Mouse (Mus musculus) MEL (cell line): Measurements from ENCODE around the gene Pi16. TPM values are rescaled to one million over a fixed set of nuclear protein-coding genes. Genes with fewer than 3 reads are reported as not detected.
A peak's percentile ranks its signal among the peaks of the same experiment; 100 is the strongest.

Experiments
- DNase-seq: peaks from one replicate; pipeline ENCODE4 v3.0.0; 2011; ENCODE audit warnings: low read depth, low spot score
- H3K27ac ChIP-seq: 2 replicates; pipeline ENCODE4 v1.5.1; 2012; ENCODE audit warnings: low read depth, mild to moderate bottlenecking, control low read depth, low read length, moderate library complexity; ENCODE audit not compliant: control insufficient read depth
- H3K27me3 ChIP-seq, 2 experiments: fragments of 150-350 bp in 1 of 2; sonication (generic) in 1 of 2; 2 replicates each; pipeline ENCODE4 v1.6.1; 2012; ENCODE audit warnings: low read length in 2 of 2, mild to moderate bottlenecking in 2 of 2, improper control_type of control experiment in 1 of 2, moderate library complexity in 1 of 2; ENCODE audit not compliant: insufficient read depth in 2 of 2, control insufficient read depth in 1 of 2
- H3K36me3 ChIP-seq, 2 experiments: 2 replicates each; pipeline ENCODE4 v1.6.1; 2012 to 2014; ENCODE audit warnings: low read length in 2 of 2, improper control_type of control experiment in 1 of 2, inconsistent platforms in 1 of 2, mild to moderate bottlenecking in 1 of 2; ENCODE audit not compliant: insufficient read depth in 2 of 2, control insufficient read depth in 1 of 2
- H3K4me1 ChIP-seq, 2 experiments: fragments of 150-350 bp in 1 of 2; sonication (generic) in 1 of 2; 2 replicates each; pipeline ENCODE4 v1.6.1; 2012; ENCODE audit warnings: low read length in 2 of 2, improper control_type of control experiment in 1 of 2, mild to moderate bottlenecking in 1 of 2; ENCODE audit not compliant: insufficient read depth in 2 of 2, control insufficient read depth in 1 of 2
- H3K4me3 ChIP-seq, 2 experiments: fragments of 150-350 bp in 1 of 2; sonication (generic) in 1 of 2; 2 replicates each; pipeline ENCODE4 v1.5.1; 2012; ENCODE audit warnings: low read depth in 2 of 2, low read length in 2 of 2, mild to moderate bottlenecking in 2 of 2, moderate library complexity in 2 of 2, control low read depth in 1 of 2, improper control_type of control experiment in 1 of 2; ENCODE audit not compliant: control insufficient read depth in 1 of 2, insufficient read depth in 1 of 2
- H3K79me2 ChIP-seq: 2 replicates; pipeline ENCODE4 v1.6.1; 2012; ENCODE audit warnings: mild to moderate bottlenecking, low read length, moderate library complexity; ENCODE audit not compliant: control insufficient read depth, poor library complexity, insufficient read depth
- H3K9ac ChIP-seq: 2 replicates; pipeline ENCODE4 v1.6.1; 2012; ENCODE audit warnings: low read depth, mild to moderate bottlenecking, control low read depth, low read length, moderate library complexity; ENCODE audit not compliant: control insufficient read depth, poor library complexity, severe bottlenecking
- H3K9me3 ChIP-seq: fragments of 150-350 bp; sonication (generic); replicated peaks from 2 replicates; pipeline ENCODE4 v1.6.1; 2012; ENCODE audit warnings: mild to moderate bottlenecking, low read length, improper control_type of control experiment, moderate library complexity; ENCODE audit not compliant: insufficient read depth
- CTCF ChIP-seq, 3 experiments: IDR thresholded peaks in 2 of 3; conservative IDR thresholded peaks in 1 of 3; 2 replicates each; pipeline ENCODE4 v1.5.1; 2011 to 2012; ENCODE audit warnings: low read length in 3 of 3, low read depth in 2 of 3, mild to moderate bottlenecking in 2 of 3, improper control_type of control experiment in 1 of 3, inconsistent platforms in 1 of 3, mixed read lengths in 1 of 3, moderate library complexity in 1 of 3; ENCODE audit not compliant: control insufficient read depth in 1 of 3, insufficient read depth in 1 of 3, poor library complexity in 1 of 3, severe bottlenecking in 1 of 3
- E2F4 ChIP-seq: IDR thresholded peaks from 2 replicates; pipeline ENCODE4 v1.6.1; 2011; ENCODE audit warnings: low read depth, low read length, improper control_type of control experiment, borderline replicate concordance
- ELF1 ChIP-seq: IDR thresholded peaks from 2 replicates; pipeline ENCODE4 v1.6.1; 2014; ENCODE audit warnings: low read depth, mild to moderate bottlenecking, inconsistent platforms, low read length, improper control_type of control experiment, moderate library complexity
- GABPA ChIP-seq: IDR thresholded peaks from 2 replicates; pipeline ENCODE4 v1.6.1; 2012; ENCODE audit warnings: low read depth, mild to moderate bottlenecking, inconsistent platforms, low read length, improper control_type of control experiment, moderate library complexity
- MAFK ChIP-seq: IDR thresholded peaks from 2 replicates; pipeline ENCODE4 v1.6.1; 2011; ENCODE audit warnings: low read depth, mild to moderate bottlenecking, low read length, improper control_type of control experiment, borderline replicate concordance
- MAX ChIP-seq: IDR thresholded peaks from 2 replicates; pipeline ENCODE4 v1.6.1; 2011; ENCODE audit warnings: low read length, improper control_type of control experiment
- MEF2A ChIP-seq: IDR thresholded peaks from 2 replicates; pipeline ENCODE4 v1.6.1; 2014; ENCODE audit warnings: low read depth, mild to moderate bottlenecking, inconsistent platforms, low read length, improper control_type of control experiment; ENCODE audit not compliant: poor library complexity, insufficient replicate concordance, severe bottlenecking; ENCODE audit errors: extremely low read depth
- MXI1 ChIP-seq: IDR thresholded peaks from 2 replicates; pipeline ENCODE4 v1.6.1; 2011; ENCODE audit warnings: mild to moderate bottlenecking, low read depth, low read length, improper control_type of control experiment
- NELFE ChIP-seq: IDR thresholded peaks from 2 replicates; pipeline ENCODE4 v1.6.1; 2011; ENCODE audit warnings: low read depth, low read length, improper control_type of control experiment
- POLR2AphosphoS2 ChIP-seq: IDR thresholded peaks from 2 replicates; pipeline ENCODE4 v1.6.1; 2011; ENCODE audit warnings: low read length, improper control_type of control experiment
- POLR2AphosphoS5 ChIP-seq: IDR thresholded peaks from 2 replicates; pipeline ENCODE4 v1.6.1; 2012; ENCODE audit warnings: low read depth, borderline replicate concordance, mild to moderate bottlenecking, inconsistent platforms, low read length, moderate library complexity, mixed read lengths
- RAD21 ChIP-seq: IDR thresholded peaks from 2 replicates; pipeline ENCODE4 v1.6.1; 2011; ENCODE audit warnings: mild to moderate bottlenecking, low read depth, low read length, improper control_type of control experiment
- SIN3A ChIP-seq: IDR thresholded peaks from 2 replicates; pipeline ENCODE4 v1.6.1; 2012; ENCODE audit warnings: low read length, improper control_type of control experiment, inconsistent platforms
- SMC3 ChIP-seq: IDR thresholded peaks from 2 replicates; pipeline ENCODE4 v1.6.1; 2011; ENCODE audit warnings: low read depth, low read length, improper control_type of control experiment
- TAL1 ChIP-seq: IDR thresholded peaks from 2 replicates; pipeline ENCODE4 v1.6.1; 2012; ENCODE audit warnings: mild to moderate bottlenecking, inconsistent platforms, low read length, moderate library complexity, mixed read lengths
- UBTF ChIP-seq: IDR thresholded peaks from 2 replicates; pipeline ENCODE4 v1.6.1; 2012; ENCODE audit warnings: low read depth, mild to moderate bottlenecking, inconsistent platforms, low read length, improper control_type of control experiment, moderate library complexity, borderline replicate concordance; ENCODE audit not compliant: insufficient read depth
- ZC3H11A ChIP-seq: IDR thresholded peaks from 2 replicates; pipeline ENCODE4 v1.6.1; 2012; ENCODE audit warnings: low read depth, mild to moderate bottlenecking, inconsistent platforms, low read length, improper control_type of control experiment
- ZKSCAN1 ChIP-seq: IDR thresholded peaks from 2 replicates; pipeline ENCODE4 v1.6.1; 2012; ENCODE audit warnings: low read depth, mild to moderate bottlenecking, inconsistent platforms, low read length, improper control_type of control experiment, moderate library complexity
- ZNF384 ChIP-seq: IDR thresholded peaks from 2 replicates; pipeline ENCODE4 v1.6.1; 2012; ENCODE audit warnings: low read depth, mild to moderate bottlenecking, inconsistent platforms, low read length, improper control_type of control experiment
- polyA plus RNA-seq, 2 experiments: library from polyadenylated mRNA; stranded (reverse) in 1 of 2; unstranded in 1 of 2; fragments of >175 nt in 1 of 2; fragments of >200 nt in 1 of 2; gene quantifications; 2 replicates each; pipeline versions ENCODE4 v1.2.1 to v1.2.4; 2012; ENCODE audit warnings: low replicate concordance in 2 of 2, low read depth in 1 of 2; ENCODE audit not compliant: insufficient read length in 2 of 2, insufficient read depth in 1 of 2, missing spikeins in 1 of 2
- total RNA-seq: library from RNA; depleted of rRNA; stranded (reverse); fragments of 300-350 nt; gene quantifications from 2 replicates; pipeline ENCODE4 v1.2.3, GENCODE M21; 2012

Pi16 gene
- total and polyA plus RNA-seq, 3 experiments, result 0.08 to 0.42 TPM; not detected in 1

GRCm38 (mm10) chr17:29358928-29359327 lies 41.4 kb downstream of the Pi16 start:
- H3K9ac ChIP-seq, result no peak overlapping the region
- H3K27me3 ChIP-seq, result peaks cover 2% of the 10 kb centered on the region in 2 experiments; a peak in 2 of 4 replicates
- H3K36me3 ChIP-seq, result peaks cover 0 to 9% of the 10 kb centered on the region in 2 experiments; a peak in 2 of 4 replicates
- no peak overlapping the region for H3K27ac ChIP-seq
- no peaks in the 10 kb centered on the region for H3K9me3 ChIP-seq
- H3K4me1 ChIP-seq, result peaks cover 0 to 10% of the 10 kb centered on the region in 2 experiments; a peak in 2 of 4 replicates
- H3K4me3 ChIP-seq, result no peak overlapping the region
- TF ChIP-seq ZNF384 (no peak), MAX (no peak), GABPA (no peak), MAFK (no peak), ZKSCAN1 (no peak), E2F4 (no peak)
- TF ChIP-seq, all 39 proteins: peak for 0
- no peak for DNase-seq
- H3K79me2 ChIP-seq, result no peaks in the 10 kb centered on the region

GRCm38 (mm10) chr17:29360761-29361221 lies 43.3 kb downstream of the Pi16 start, which contains the start of gene Fgd2:
Gene Fgd2, plus strand, starts transcription at chr17:29360914.
- TF ChIP-seq ELF1 (0 out of 2 replicates have a peak, but pooled peaks have one; percentile 8), CTCF (IDR thresholded peaks at IDR 0.05 in 2 of 3, conservative IDR thresholded peaks at IDR 0.05 in 1 of 3; ENCODE audit: control insufficient read depth in 1 of 3, insufficient read depth in 1 of 3, low read depth in 2 of 3, low read length in 3 of 3, poor library complexity in 1 of 3, severe bottlenecking in 1 of 3) (0 out of 6 replicates have a peak, but pooled peaks of 1 of the 3 experiments have one; percentile 6), TAL1 (no peak)
- TF ChIP-seq, all 39 proteins: peak for 2
- Histone ChIP-seq H3K4me3 (no peak within 1 kb of the TSS), H3K9me3 (no peaks in the 10 kb centered on the region), H3K79me2 (no peaks in the 10 kb centered on the region), H3K27me3 (0 out of 4 replicates have a peak, but pooled peaks cover 0 to 2% of the 10 kb centered on the region in 2 experiments), H3K36me3 (peaks cover 0 to 9% of the 10 kb centered on the region in 2 experiments; a peak in 2 of 4 replicates), H3K4me1 (peaks cover 0 to 10% of the 10 kb centered on the region in 2 experiments; a peak in 2 of 4 replicates), H3K9ac (no peak within 1 kb of the TSS), H3K27ac (no peak within 1 kb of the TSS)
- peak; percentile 83 for DNase-seq

DNA sequence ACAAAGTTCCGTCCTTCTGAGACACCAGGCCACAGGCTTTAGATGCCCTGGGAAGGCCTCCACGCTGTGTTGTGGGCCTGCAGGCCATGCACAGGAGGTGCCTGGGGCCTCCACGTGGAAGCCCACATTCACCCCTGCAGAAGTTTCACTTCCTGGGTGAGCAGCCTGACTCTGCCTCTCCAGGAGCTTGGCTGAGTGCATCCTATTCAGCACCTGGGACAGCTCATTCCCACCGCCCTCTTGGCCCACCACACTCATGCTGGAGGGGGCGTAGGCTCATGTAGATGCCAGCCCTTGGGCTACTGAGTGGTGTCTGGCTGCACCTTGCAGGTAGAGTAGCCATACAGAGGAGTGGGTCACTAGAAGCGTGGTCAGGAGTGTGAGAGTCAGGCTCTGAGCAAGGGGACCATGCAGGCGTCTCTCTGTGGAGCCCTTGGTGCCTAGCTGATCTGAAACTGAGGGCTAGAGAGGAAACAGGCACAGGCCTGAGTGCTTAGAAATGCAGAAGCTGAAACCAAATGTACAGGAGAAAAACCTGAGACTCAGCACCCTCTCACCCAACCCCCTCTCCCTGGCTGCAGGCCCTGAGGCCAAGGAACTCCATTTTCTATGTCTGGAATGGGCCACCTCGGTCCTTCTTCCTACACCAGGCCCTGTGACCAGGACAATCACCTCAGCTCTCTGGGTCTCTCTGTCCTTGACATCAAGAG lies 44.7 kb downstream of the Pi16 start:
- H3K9me3 ChIP-seq, result no peaks in the 10 kb centered on the region
- peaks cover 0 to 9% of the 10 kb centered on the region in 2 experiments; a peak in 2 of 4 replicates for H3K36me3 ChIP-seq
- H3K9ac ChIP-seq, result no peak overlapping the region
- peak; percentile 80 for DNase-seq
- TF ChIP-seq SMC3 (no peak), POLR2AphosphoS2 (no peak), MXI1 (peak; percentile 70), NELFE (no peak), ZC3H11A (no peak), E2F4 (no peak), UBTF (no peak), POLR2AphosphoS5 (no peak), ELF1 (no peak), MEF2A (no peak), RAD21 (no peak), SIN3A (peak; percentile 78)
- no peaks in the 10 kb centered on the region for H3K27me3 ChIP-seq
- H3K79me2 ChIP-seq, result no peaks in the 10 kb centered on the region
- H3K4me3 ChIP-seq, result no peak overlapping the region
- H3K27ac ChIP-seq, result no peak overlapping the region
- peaks cover 0 to 10% of the 10 kb centered on the region in 2 experiments; a peak in 2 of 4 replicates for H3K4me1 ChIP-seq
